Mouse (Mus musculus) cerebellum, postnatal 14 days (tissue): ENCODE data around the gene Erich4.
A peak's percentile ranks its signal among the peaks of the same experiment; 100 is the strongest.

Experiments
- DNase-seq, 2 experiments: peaks; one replicate each; pipeline ENCODE4 v3.0.0; 2021; ENCODE audit warnings: mixed read lengths in 2 of 2

Erich4 gene

DNA sequence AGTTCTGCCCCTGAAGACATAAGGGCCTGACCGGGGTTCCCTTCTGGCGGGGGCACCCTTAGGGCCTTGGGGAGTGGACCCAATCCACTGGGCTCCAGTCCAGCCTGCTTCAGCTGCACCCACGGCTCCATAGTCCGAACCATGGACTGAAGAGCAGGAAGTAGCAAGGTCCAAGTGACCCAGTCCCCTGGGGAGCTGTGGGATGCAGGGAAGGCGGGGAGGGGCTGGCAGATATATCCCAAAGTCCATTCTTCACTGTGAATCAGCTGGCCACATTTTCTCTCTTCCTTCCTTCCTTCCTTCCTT is at the start of gene Erich4:
Erich4 (minus strand) TSS at position 187 of the 306 bp plus-strand sequence.
- DNase-seq, result no peak

DNA sequence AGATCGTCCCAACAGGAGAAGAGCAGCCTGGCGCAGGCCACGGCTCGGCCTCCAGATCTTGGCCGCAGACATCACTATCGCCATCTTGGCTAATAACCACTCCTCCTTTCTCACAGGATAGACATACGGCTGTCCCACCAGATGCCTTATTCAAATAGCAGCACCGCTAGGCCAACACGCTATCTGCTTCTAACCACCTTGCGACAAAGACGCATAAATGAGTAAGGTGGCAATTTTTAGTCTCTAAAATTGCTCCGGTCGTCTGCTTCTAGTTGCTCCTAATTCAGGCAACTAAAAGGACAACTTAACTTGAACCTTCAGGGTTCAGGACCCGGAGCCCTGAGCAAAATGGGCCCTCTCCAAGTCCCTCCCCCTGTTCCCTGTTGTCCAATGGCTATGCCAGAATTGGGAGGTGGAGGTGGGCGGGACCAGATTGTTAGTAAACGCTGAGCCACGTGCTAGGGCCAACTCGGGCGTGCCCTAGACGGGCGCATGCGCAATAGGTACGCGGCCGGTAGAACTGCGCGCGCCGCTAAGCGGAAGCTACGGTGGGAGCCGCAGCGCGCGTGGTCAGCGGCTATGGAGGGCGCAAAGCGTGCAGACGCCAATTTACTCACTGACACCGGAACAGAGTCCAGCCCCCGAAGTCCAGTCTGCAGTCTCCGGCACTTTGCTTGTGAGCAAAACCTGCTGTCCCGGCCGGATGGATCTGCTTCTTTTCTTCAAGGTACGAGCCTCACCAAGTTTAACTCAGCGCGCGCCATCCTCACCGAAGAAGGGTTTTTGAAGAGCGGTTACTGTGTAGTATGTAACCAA is 43.2 kb upstream of the Erich4 start, which contains the start of the genes Bckdha and Exosc5:
Bckdha (minus strand) TSS at position 325 of the 816 bp plus-strand sequence.
Exosc5 (plus strand) TSS at position 508 of the 816 bp plus-strand sequence.
- DNase-seq, result peak; percentile 99 to 100

DNA sequence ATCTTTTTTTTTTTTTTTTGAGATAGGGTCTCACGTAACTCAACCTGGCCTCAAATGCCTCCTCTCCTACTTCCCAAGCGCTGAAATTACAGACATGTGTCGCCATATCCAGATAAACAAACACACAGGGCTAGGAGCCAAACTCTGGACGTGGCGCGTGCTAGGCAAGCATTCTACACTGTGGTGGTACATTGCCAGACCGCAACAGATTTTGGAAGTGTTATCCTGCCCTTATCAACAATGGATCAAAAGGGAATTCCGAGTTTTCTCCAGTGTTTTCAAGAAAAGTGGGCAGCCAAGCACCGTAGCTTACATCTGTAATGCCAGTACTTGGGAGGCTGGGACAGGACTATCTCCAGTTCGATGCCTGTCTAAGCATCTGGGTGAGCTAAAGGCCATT is 42.1 kb upstream of the Erich4 start:
- DNase-seq, result peak; percentile 41 to 62

GRCm38 (mm10) chr7:25655601-25656428 is 40.1 kb upstream of the Erich4 start:
- peak; percentile 73 to 79 for DNase-seq

- no peak for DNase-seq
Observed at GRCm38 (mm10) chr7:25652244-25652759, 36.6 kb upstream of the Erich4 start.

DNA sequence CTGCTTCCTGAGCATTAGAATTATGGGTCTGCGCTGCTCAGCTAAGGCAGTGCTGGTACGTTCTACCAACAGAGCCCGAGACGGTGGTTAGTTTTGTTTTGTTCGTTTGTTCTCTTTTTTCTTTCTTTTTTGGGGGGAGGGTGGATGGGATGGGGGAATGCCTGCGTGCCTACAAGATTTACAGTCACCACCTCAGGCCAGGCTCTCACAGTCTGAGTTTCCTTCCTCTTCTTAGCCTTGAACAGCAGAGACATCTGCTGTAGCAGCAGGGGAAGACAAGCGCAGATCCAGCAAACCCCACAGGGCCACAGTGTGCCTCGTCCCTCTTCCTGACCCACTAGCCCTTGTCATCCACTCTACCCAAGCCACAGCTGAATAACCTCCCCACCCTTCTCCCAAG is 35.6 kb upstream of the Erich4 start:
- no peak for DNase-seq

- DNase-seq, result no peak
Observed at GRCm38 (mm10) chr7:25649839-25650238, 34.1 kb upstream of the Erich4 start.

- DNase-seq, result no peak
Observed at GRCm38 (mm10) chr7:25647574-25648123, 32.0 kb upstream of the Erich4 start.

DNA sequence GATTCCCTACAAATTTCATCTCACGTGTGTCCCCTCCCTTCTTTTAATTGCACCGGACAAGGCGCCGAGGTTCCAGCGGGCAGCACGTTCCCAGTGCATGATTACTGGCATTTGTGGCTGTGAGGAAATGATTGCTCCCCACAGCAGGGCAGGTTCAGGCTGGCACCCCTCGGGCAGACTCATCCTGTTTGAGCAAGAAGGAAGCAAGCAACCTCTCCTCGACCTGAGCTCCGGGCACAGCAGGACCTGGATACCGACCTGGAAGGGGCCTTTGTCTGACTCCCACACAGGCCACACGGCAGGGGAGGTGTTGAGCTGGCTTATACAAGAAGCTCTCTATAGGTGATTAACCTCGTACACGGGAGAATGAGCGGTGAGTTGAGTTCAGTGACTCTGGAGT is 29.4 kb upstream of the Erich4 start:
- DNase-seq, result no peak

- DNase-seq, result peak; percentile 61 to 71
Observed at GRCm38 (mm10) chr7:25644631-25645030, 28.9 kb upstream of the Erich4 start.

- peak in 1 of 2 experiments; percentile 41 for DNase-seq
Observed at GRCm38 (mm10) chr7:25644136-25644535, 28.4 kb upstream of the Erich4 start.

- DNase-seq, result peak; percentile 61 to 76
Observed at GRCm38 (mm10) chr7:25639754-25640153, 24.1 kb upstream of the Erich4 start.

DNA sequence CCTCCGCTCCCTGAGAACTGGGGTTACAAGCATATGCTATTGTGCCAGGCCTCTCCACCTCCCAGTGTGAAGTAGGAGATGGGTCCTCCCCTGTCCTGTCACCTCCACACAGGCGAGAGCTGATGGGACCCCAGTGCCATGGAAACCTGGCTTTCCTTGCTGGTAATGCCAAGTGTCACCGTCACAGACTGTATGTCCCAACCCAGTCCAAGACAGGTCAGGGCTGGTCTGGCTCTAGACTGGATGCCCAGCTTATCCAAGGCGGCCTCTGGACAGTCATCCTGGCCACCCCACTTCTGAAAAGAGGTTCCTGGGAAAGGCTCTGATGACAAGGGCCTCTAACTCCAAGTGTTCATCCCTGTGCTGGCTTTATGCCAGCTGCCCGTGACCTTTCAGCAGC is 21.4 kb upstream of the Erich4 start:
- no peak for DNase-seq

DNA sequence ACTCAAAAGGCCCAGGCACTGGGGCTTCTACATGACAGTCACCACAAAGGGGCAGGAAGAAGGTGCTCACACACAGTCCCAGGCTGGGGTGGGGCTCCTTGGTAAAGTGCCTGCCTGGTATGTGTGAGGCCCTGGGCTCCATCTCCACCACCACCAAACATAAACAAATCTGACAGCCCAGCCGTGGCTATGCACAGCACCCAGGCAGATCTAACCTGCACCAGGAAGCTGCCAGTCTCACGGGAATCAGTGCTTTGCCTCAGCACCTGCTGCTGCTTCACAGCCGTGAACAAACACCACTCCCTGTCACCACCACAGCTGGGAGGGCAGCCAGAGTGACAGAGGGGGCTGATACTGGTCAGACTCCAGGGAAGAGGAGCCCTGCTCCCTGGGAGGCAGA is 20.7 kb upstream of the Erich4 start:
- DNase-seq, result no peak

- no peak for DNase-seq
Observed at GRCm38 (mm10) chr7:25632679-25633078, 17.0 kb upstream of the Erich4 start.

- no peak for DNase-seq
Observed at GRCm38 (mm10) chr7:25628323-25628620, 12.6 kb upstream of the Erich4 start.

DNA sequence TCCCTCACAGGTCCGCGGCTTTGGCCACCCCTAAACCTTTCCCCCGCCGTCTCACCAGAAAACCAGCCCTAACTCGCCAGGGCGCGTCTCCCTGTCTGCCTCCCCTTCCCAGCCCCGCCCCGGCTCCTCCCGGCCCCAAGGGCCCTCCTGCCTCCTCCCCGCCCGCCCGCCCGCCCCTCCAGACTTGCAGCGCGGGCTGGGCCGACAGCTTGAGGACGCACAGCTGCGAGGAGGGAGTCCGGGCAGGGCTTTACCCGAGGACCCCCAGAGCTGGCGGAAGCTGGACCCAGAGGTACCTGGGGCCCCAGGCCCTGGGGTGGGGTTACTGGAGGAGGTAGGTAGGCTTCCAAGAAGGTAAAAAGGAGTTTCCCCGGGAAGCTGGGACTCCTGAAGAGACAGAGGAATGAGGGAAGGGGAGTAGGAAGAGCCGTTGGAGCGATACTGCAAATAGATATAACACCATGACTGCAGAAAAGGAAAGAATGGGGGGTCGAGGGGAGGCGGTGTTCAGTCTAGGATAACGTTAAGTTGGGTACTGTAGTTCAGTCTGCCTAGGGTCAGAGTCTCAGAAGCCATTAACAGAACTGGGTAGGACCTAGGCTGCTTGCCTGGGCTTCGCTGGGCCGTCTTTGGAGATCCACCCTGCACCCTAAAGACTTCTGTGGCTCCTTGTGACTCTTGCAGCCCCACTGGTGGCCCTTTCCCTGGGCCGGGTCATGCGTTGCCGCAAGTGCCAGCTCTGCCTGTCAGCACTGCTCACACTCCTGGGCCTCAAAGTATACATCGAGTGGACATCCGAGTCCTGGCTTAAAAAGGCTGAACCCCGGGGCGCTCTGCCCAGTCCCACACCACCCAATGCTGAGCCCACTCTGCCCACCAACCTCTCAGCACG is 12.0 kb upstream of the Erich4 start:
- DNase-seq, result peak in 1 of 2 experiments; percentile 41

DNA sequence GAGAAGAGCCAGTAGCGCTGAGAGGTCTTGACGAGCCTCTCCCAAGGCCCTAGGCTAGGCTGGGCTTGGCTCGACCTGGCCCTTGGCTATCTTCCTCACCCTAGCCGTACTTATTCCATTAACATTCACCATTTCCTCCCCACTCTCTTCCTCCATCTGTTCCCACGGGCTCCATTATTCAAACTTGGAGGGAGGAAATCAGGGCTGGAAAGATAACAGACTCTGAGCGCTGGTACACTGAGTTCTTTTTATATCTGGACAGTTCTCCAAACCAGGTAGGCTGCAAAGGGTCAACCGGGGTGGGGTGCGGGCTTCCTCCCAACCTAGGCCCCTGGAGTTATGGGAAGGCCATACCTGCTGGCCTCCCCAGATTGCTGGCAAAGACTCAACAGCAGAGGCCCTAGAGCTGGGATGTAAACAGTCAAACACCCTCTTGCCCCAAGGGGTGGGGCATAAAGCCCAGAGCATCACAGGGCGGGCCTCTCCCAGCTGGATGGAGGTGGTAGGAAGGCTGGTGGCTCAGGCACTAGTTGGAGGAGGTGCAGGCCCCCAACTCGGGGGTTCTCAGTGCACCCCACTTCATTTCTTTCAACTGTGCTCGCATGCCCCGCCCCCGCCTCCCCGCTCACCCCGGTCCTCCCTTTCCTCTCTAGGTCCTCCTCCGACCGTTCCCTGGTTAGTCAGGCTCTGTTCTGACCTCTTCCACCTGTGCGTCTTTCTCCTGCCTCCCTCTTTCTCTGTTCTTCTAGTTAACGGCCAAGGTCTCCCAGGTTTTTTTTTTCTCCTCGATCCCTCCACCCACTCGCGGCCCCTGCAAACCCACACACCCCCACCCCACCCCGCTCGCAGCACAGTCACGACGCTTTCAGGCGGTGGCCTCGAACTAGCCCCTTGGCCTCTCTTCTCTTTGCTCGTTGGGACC is 11.1 kb upstream of the Erich4 start, which contains the start of gene B3gnt8:
B3gnt8 (plus strand) TSS at position 146 of the 922 bp plus-strand sequence.
- DNase-seq, result peak; percentile 56 to 64

- DNase-seq, result peak; percentile 72 to 81
Observed at GRCm38 (mm10) chr7:25625594-25626250, 10.0 kb upstream of the Erich4 start.

- peak in 1 of 2 experiments; percentile 12 for DNase-seq
Observed at GRCm38 (mm10) chr7:25624851-25625250, 9.2 kb upstream of the Erich4 start.
